In the genomic region with DNA sequence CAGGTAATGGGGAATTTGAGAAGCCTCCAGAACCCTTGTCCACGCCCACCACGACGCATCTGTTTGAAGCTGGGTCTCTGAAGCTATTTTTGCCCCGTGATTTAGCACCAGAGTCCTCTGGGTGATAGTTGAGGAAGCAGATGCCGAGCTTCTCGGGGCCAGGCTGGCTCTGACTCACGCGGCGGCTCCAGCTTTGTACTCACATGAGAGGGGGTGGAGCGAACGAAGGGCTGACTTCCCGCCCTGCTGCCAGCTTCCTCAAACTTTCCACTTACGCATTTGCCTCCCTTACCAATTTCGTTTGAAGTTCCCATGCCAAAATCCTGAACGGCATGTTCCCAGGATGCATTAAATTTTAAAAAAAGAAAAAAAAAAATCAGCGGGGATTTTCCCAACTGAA, we compare ENCODE assay signal across 8 mouse cellular contexts.
DNase-seq lines count a peak whose midpoint lies in the region; ATAC-seq and TF ChIP-seq lines count a peak whose summit lies in the region.

No protein-coding gene starts in this region.

- peaks cover 20% of the 10 kb centered on the region for H3K4me1 ChIP-seq in forebrain, embryonic 13.5 days
- no peaks in the 10 kb centered on the region for H3K4me1 ChIP-seq in heart, postnatal 0 days (ENCODE audit: control insufficient read depth, insufficient read depth)
- peaks cover 15% of the 10 kb centered on the region for H3K4me1 ChIP-seq in lung, embryonic 15.5 days
- peaks cover 16% of the 10 kb centered on the region for H3K4me1 ChIP-seq in neural tube, embryonic 15.5 days

- H3K36me3 ChIP-seq in forebrain, embryonic 13.5 days (ENCODE audit: poor library complexity, severe bottlenecking) = no peaks in the 10 kb centered on the region
- no peaks in the 10 kb centered on the region for H3K36me3 ChIP-seq in heart, postnatal 0 days (replicated peaks; ENCODE audit: control insufficient read depth, insufficient read depth, low read length)
- no peaks in the 10 kb centered on the region for H3K36me3 ChIP-seq in lung, embryonic 15.5 days
- H3K36me3 ChIP-seq in neural tube, embryonic 15.5 days = no peaks in the 10 kb centered on the region

- WGBS in forebrain, embryonic 13.5 days = 2% methylated on average over 16 of the region's 16 CpGs
- under 1% methylated on average over 16 of the region's 16 CpGs for WGBS in heart, postnatal 0 days
- under 1% methylated on average over 16 of the region's 16 CpGs for WGBS in lung, embryonic 15.5 days
- WGBS in neural tube, embryonic 15.5 days = under 1% methylated on average over 16 of the region's 16 CpGs

- TF ChIP-seq CTCF in heart, postnatal 0 days (IDR thresholded peaks at IDR 0.05; ENCODE audit: low read depth) = no peak

- H3K4me2 ChIP-seq in forebrain, embryonic 13.5 days = peak overlapping the region; percentile 61
- H3K4me2 ChIP-seq in heart, postnatal 0 days (ENCODE audit: low read depth, low read length) = peak overlapping the region; percentile 63
- H3K4me2 ChIP-seq in lung, embryonic 15.5 days = peak overlapping the region; percentile 64
- peak overlapping the region; percentile 58 for H3K4me2 ChIP-seq in neural tube, embryonic 15.5 days

- DNase-seq in A20 (ENCODE audit: low read depth, low spot score) = peak; percentile 88
- peak; percentile 79 to 81 for DNase-seq in adrenal gland, adult 18-20 months (ENCODE audit: low spot score in 2 of 2)
- peak; percentile 85 for DNase-seq in heart, postnatal 0 days (ENCODE audit: low spot score)
- peak; percentile 87 to 92 for DNase-seq in kidney, postnatal 25 days
- peak; percentile 78 for DNase-seq in testis, postnatal 14 days (ENCODE audit: low spot score)

- no peak overlapping the region for H3K27ac ChIP-seq in forebrain, embryonic 13.5 days
- H3K27ac ChIP-seq in heart, postnatal 0 days (ENCODE audit: low read depth) = no peak overlapping the region
- no peak overlapping the region for H3K27ac ChIP-seq in lung, embryonic 15.5 days
- no peak overlapping the region for H3K27ac ChIP-seq in neural tube, embryonic 15.5 days (replicated peaks)

- peak overlapping the region; percentile 48; the same call in 1 of the 2 replicates for H3K9ac ChIP-seq in forebrain, embryonic 13.5 days
- H3K9ac ChIP-seq in heart, postnatal 0 days (replicated peaks; ENCODE audit: low read depth, low read length) = no peak overlapping the region
- 0 out of 2 replicates have a peak overlapping the region, but pooled peaks have one; percentile 4 for H3K9ac ChIP-seq in lung, embryonic 15.5 days
- H3K9ac ChIP-seq in neural tube, embryonic 15.5 days (replicated peaks) = 0 out of 2 replicates have a peak overlapping the region, but pooled peaks have one; percentile 2

- H3K27me3 ChIP-seq in forebrain, embryonic 13.5 days = peaks cover 12% of the 10 kb centered on the region; the same call in 1 of the 2 replicates
- peaks cover 12% of the 10 kb centered on the region for H3K27me3 ChIP-seq in heart, postnatal 0 days (ENCODE audit: control insufficient read depth, insufficient read depth, low read length)
- peaks cover 11% of the 10 kb centered on the region for H3K27me3 ChIP-seq in lung, embryonic 15.5 days
- no peaks in the 10 kb centered on the region for H3K27me3 ChIP-seq in neural tube, embryonic 15.5 days (replicated peaks)

- peak overlapping the region; percentile 31 for H3K4me3 ChIP-seq in forebrain, embryonic 13.5 days
- peak overlapping the region; percentile 31 for H3K4me3 ChIP-seq in heart, postnatal 0 days (ENCODE audit: low read depth, low read length)
- H3K4me3 ChIP-seq in lung, embryonic 15.5 days = peak overlapping the region; percentile 29
- H3K4me3 ChIP-seq in neural tube, embryonic 15.5 days (replicated peaks) = peak overlapping the region; percentile 27

- no peaks in the 10 kb centered on the region for H3K9me3 ChIP-seq in forebrain, embryonic 13.5 days (replicated peaks)
- H3K9me3 ChIP-seq in heart, postnatal 0 days (replicated peaks; ENCODE audit: control insufficient read depth, low read length) = no peaks in the 10 kb centered on the region
- no peaks in the 10 kb centered on the region for H3K9me3 ChIP-seq in lung, embryonic 15.5 days
- no peaks in the 10 kb centered on the region for H3K9me3 ChIP-seq in neural tube, embryonic 15.5 days (replicated peaks)

- 0 out of 2 replicates have a peak, but pooled peaks have one; percentile 20 for TF ChIP-seq EP300 in heart, postnatal 0 days (IDR thresholded peaks at IDR 0.05; ENCODE audit: low read depth)

- ATAC-seq in forebrain, embryonic 13.5 days = peak; percentile 58; the same call in 1 of the 2 replicates
- peak; percentile 91 for ATAC-seq in heart, postnatal 0 days (ENCODE audit: insufficient read depth, low read depth)
- peak; percentile 70; the same call in 1 of the 2 replicates for ATAC-seq in lung, embryonic 15.5 days (ENCODE audit: borderline replicate concordance, extremely low read depth, low FRiP score, low TSS enrichment)
- no peak for ATAC-seq in neural tube, embryonic 15.5 days (ENCODE audit: low FRiP score)
